Mouse (Mus musculus): ENCODE results near the gene Asrgl1. TPM values are rescaled to one million over a fixed set of nuclear protein-coding genes. Genes with fewer than 3 reads are reported as not detected.

Gene Asrgl1
- polyA plus RNA-seq, 2 experiments = 3.5 to 8.8 TPM

DNA sequence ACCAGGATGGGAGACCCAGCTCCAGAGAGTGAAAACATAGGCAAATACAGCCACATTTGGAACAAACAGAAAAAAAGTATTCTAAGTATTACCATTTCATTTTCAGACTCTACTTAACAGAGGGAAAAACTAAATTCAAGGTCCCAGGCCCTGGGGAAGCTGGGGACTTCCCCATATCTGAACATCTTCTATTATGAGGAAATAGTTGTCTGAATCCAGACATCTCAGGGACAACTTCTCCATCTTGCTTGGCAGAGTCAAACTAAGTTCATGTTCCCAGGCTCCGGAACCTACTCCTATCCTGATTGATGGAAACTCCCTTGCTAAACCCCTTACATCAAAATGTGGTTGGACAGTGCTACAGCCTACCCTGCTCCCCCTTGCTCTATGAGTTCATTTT lies 13.0 kb downstream of the Asrgl1 start:
- H3K4me3 ChIP-seq (ENCODE audit: insufficient read depth in 1 of 2, low read depth in 2 of 2, low read length in 2 of 2) = no peak overlapping the region
- ATAC-seq (ENCODE audit: insufficient read depth) = no peak
- H3K27ac ChIP-seq = no peak overlapping the region
- no peak for DNase-seq (ENCODE audit: low read depth in 3 of 3, low spot score in 3 of 3)
- no peak overlapping the region for H3K4me2 ChIP-seq (ENCODE audit: low read depth)
- H3K9me3 ChIP-seq (ENCODE audit: control insufficient read depth, low read length) = no peaks in the 10 kb centered on the region
- H3K9ac ChIP-seq (replicated peaks) = no peak overlapping the region
- TF ChIP-seq CTCF (IDR thresholded peaks at IDR 0.05; ENCODE audit: low read depth) = no peak
- TF ChIP-seq EP300 (IDR thresholded peaks at IDR 0.05; ENCODE audit: low read depth) = no peak
- no peaks in the 10 kb centered on the region for H3K27me3 ChIP-seq (ENCODE audit: control insufficient read depth, insufficient read depth, low read length)
- 97% methylated on average over 1 of the region's 1 CpGs for WGBS (ENCODE audit: insufficient replicate concordance)
- no peaks in the 10 kb centered on the region for H3K36me3 ChIP-seq (replicated peaks; ENCODE audit: control insufficient read depth, insufficient read depth, low read depth)
- no peaks in the 10 kb centered on the region for H3K4me1 ChIP-seq (replicated peaks; ENCODE audit: control insufficient read depth in 2 of 2, insufficient read depth in 2 of 2, low read length in 1 of 2)

DNA sequence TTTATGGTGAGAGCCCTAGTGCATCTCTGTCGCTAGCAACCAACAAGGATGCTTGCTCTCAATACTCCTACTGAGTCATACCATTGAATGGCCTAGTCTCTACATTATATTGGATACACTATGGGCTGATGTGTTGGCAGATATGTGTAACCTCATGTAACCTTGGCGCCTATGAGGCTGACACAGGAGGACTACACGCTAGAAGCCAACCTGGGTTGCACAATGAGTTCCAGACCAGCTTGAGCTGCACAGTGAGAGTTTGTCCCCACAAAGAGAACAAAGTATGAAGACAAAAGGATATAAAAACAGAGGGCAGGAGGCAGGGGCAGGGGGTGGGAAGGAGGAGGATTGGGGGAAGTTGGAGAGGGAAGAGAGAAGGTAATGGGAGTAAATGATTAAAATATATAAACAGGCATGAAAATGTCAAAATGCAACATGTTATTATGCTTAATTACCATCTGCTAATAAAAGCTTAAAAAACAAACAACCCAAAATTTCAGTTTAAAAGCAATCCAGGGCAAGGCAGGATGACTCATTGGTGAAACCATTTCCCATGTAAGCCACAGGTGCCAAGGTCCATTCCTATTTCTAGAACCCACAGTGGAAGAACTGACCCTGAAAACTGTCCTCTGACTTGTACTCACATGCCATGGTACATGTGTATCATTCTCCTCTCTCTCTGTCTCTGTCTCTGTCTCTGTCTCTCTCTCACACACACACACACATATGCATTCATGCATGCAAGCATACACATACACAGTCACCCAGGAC lies 15.6 kb downstream of the Asrgl1 start:
- Histone ChIP-seq H3K27me3 (ENCODE audit: control insufficient read depth, insufficient read depth, low read length) (no peaks in the 10 kb centered on the region), H3K4me1 (replicated peaks; ENCODE audit: control insufficient read depth in 2 of 2, insufficient read depth in 2 of 2, low read length in 1 of 2) (no peaks in the 10 kb centered on the region), H3K9me3 (ENCODE audit: control insufficient read depth, low read length) (no peaks in the 10 kb centered on the region), H3K4me2 (ENCODE audit: low read depth) (no peak overlapping the region), H3K27ac (no peak overlapping the region), H3K4me3 (ENCODE audit: insufficient read depth in 1 of 2, low read depth in 2 of 2, low read length in 2 of 2) (no peak overlapping the region), H3K9ac (replicated peaks) (no peak overlapping the region), H3K36me3 (replicated peaks; ENCODE audit: control insufficient read depth, insufficient read depth, low read depth) (no peaks in the 10 kb centered on the region)
- TF ChIP-seq CTCF (IDR thresholded peaks at IDR 0.05; ENCODE audit: low read depth) (no peak), EP300 (IDR thresholded peaks at IDR 0.05; ENCODE audit: low read depth) (no peak)
- WGBS (ENCODE audit: insufficient replicate concordance) = 75% methylated on average over 3 of the region's 3 CpGs
- DNase-seq (ENCODE audit: low read depth in 3 of 3, low spot score in 3 of 3) = no peak
- ATAC-seq (ENCODE audit: insufficient read depth) = no peak

DNA sequence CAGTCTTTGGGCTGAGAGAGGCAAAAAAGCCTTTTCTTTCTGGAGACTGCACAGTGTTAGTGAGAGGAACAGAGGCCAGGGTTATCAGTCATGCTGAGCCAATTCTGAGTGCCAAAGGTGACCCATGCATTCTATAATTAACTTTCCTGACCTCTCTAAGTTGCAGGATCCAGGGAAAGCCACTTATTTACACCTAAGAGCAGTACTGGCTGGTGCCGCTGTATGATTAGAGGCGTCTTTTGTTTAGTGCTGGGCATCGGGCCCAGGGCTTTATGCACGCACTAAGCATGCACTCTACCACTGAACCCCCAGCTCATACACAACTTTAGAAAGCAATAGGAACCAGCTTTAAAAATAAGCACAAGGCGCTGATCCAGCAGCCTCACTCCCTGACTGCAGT lies 18.2 kb downstream of the Asrgl1 start:
- Histone ChIP-seq H3K4me1 (replicated peaks; ENCODE audit: control insufficient read depth in 2 of 2, insufficient read depth in 2 of 2, low read length in 1 of 2) (no peaks in the 10 kb centered on the region), H3K4me3 (ENCODE audit: insufficient read depth in 1 of 2, low read depth in 2 of 2, low read length in 2 of 2) (no peak overlapping the region), H3K9me3 (ENCODE audit: control insufficient read depth, low read length) (no peaks in the 10 kb centered on the region), H3K36me3 (replicated peaks; ENCODE audit: control insufficient read depth, insufficient read depth, low read depth) (no peaks in the 10 kb centered on the region), H3K4me2 (ENCODE audit: low read depth) (no peak overlapping the region), H3K9ac (replicated peaks) (no peak overlapping the region), H3K27ac (no peak overlapping the region), H3K27me3 (ENCODE audit: control insufficient read depth, insufficient read depth, low read length) (no peaks in the 10 kb centered on the region)
- DNase-seq (ENCODE audit: low read depth in 3 of 3, low spot score in 3 of 3) = no peak
- 78% methylated on average over 5 of the region's 5 CpGs for WGBS (ENCODE audit: insufficient replicate concordance)
- no peak for ATAC-seq (ENCODE audit: insufficient read depth)
- TF ChIP-seq CTCF (IDR thresholded peaks at IDR 0.05; ENCODE audit: low read depth) = no peak

DNA sequence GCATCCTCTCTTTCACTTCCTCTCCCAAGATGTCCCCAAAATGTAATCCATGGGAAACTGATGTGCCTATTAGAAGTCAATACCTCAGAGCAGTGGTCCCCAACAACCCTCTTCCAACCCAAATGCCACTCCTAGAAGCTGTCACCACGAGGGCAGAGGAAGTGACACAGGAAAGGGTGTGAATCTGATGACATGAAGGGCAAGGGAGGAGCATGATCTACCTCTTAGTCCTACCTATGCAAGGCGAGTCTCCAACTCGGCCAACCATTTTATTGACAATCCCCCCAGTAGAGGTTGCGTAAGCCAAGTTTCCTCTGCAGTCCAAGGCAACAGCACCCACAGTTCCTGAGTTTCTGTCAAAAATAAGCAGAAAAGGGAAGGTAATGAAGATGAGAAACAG lies 19.2 kb downstream of the Asrgl1 start:
- ATAC-seq (ENCODE audit: insufficient read depth) (no peak), DNase-seq (ENCODE audit: low read depth in 3 of 3, low spot score in 3 of 3) (no peak)
- no peaks in the 10 kb centered on the region for H3K4me1 ChIP-seq (replicated peaks; ENCODE audit: control insufficient read depth in 2 of 2, insufficient read depth in 2 of 2, low read length in 1 of 2)
- H3K9me3 ChIP-seq (ENCODE audit: control insufficient read depth, low read length) = no peaks in the 10 kb centered on the region
- no peak overlapping the region for H3K27ac ChIP-seq
- H3K27me3 ChIP-seq (ENCODE audit: control insufficient read depth, insufficient read depth, low read length) = no peaks in the 10 kb centered on the region
- no peak overlapping the region for H3K4me2 ChIP-seq (ENCODE audit: low read depth)
- 49% methylated on average over 4 of the region's 4 CpGs for WGBS (ENCODE audit: insufficient replicate concordance)
- H3K4me3 ChIP-seq (ENCODE audit: insufficient read depth in 1 of 2, low read depth in 2 of 2, low read length in 2 of 2) = no peak overlapping the region
- no peaks in the 10 kb centered on the region for H3K36me3 ChIP-seq (replicated peaks; ENCODE audit: control insufficient read depth, insufficient read depth, low read depth)
- no peak for TF ChIP-seq CTCF (IDR thresholded peaks at IDR 0.05; ENCODE audit: low read depth)
- TF ChIP-seq EP300 (IDR thresholded peaks at IDR 0.05; ENCODE audit: low read depth) = no peak
- no peak overlapping the region for H3K9ac ChIP-seq (replicated peaks)

DNA sequence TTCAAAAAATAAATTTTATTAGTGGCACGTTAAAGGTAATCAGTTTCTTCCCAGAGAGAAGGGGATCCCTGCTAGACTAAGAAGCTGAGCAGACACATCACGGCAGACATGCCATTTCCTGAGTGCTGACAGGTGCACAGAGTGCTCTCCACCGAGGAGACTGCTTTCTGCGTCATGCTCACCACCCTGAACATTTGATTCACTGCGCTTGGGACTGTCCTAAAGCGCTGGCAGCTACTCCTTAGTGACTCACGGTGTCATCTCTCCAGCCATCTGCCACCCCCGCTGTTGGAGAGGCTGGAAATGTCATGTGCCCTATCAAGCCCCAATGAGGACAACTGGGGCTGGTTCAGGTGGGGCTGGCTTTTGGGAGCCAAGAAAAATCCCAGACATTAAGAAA lies 23.4 kb downstream of the Asrgl1 start:
- no peak for DNase-seq (ENCODE audit: low read depth in 3 of 3, low spot score in 3 of 3)
- WGBS (ENCODE audit: insufficient replicate concordance) = 61% methylated on average over 8 of the region's 8 CpGs
- H3K9ac ChIP-seq (replicated peaks) = no peak overlapping the region

More for the DNA sequence above, 23.4 kb downstream of the Asrgl1 start:
- Histone ChIP-seq H3K4me3 (ENCODE audit: insufficient read depth in 1 of 2, low read depth in 2 of 2, low read length in 2 of 2) (no peak overlapping the region), H3K9me3 (ENCODE audit: control insufficient read depth, low read length) (no peaks in the 10 kb centered on the region), H3K36me3 (replicated peaks; ENCODE audit: control insufficient read depth, insufficient read depth, low read depth) (no peaks in the 10 kb centered on the region), H3K4me2 (ENCODE audit: low read depth) (no peak overlapping the region), H3K4me1 (replicated peaks; ENCODE audit: control insufficient read depth in 2 of 2, insufficient read depth in 2 of 2, low read length in 1 of 2) (peaks cover 0 to 4% of the 10 kb centered on the region in 2 experiments; a peak in 1 of 4 replicates), H3K27ac (no peak overlapping the region), H3K27me3 (ENCODE audit: control insufficient read depth, insufficient read depth, low read length) (no peaks in the 10 kb centered on the region)
- no peak for TF ChIP-seq EP300 (IDR thresholded peaks at IDR 0.05; ENCODE audit: low read depth)
- TF ChIP-seq CTCF (IDR thresholded peaks at IDR 0.05; ENCODE audit: low read depth) = no peak
- ATAC-seq (ENCODE audit: insufficient read depth) = no peak
